Mouse (Mus musculus) erythroblast, embryonic 14.5 days (primary cell): ENCODE measurements around the gene Mindy4.

Experiments used
- GATA1 ChIP-seq: IDR thresholded peaks from 2 replicates; pipeline ENCODE4 v1.6.1; 2012; ENCODE audit warnings: low read length, inconsistent platforms, mixed read lengths
- TAL1 ChIP-seq: IDR thresholded peaks from 3 replicates; pipeline ENCODE4 v1.6.1; 2012; ENCODE audit warnings: low read length, inconsistent platforms, mixed read lengths

GRCm38 (mm10) chr6:55251596-55251995 lies 48.4 kb downstream of the Mindy4 start:
- no peak for TF ChIP-seq TAL1
- TF ChIP-seq GATA1: no peak
